Mouse (Mus musculus): ENCODE results near the gene Notch2. TPM values are rescaled to one million over a fixed set of nuclear protein-coding genes. Genes with fewer than 3 reads are reported as not detected.

Gene Notch2
- polyA plus RNA-seq, 1 experiment: 6.6 TPM

DNA sequence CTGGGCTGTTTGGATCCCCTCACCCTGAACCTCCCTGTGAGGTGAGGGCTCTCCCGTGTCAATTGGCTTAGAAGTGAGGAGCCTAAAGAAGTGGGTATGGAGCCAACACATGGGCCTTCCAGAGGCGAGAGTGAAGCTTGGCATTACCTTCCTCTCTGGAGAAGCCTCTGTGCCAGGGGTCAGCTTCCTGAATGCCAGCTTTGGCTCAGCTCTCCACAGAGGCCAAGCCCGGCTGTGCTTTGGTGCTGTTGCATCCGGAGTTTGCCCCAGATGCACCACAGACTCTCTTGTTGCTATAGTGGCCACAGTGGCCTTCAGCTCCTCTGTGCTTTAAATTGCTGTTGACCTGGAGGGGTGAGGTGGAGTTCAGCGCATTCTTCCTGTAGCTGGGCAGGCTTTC, 76.4 kb downstream of the Notch2 start:
- no peak overlapping the region for H3K4me3 ChIP-seq (ENCODE audit: low read depth, low read length)
- peaks cover 1% of the 10 kb centered on the region for H3K36me3 ChIP-seq (ENCODE audit: control insufficient read depth, insufficient read depth, low read length)
- H3K27me3 ChIP-seq (ENCODE audit: control insufficient read depth, insufficient read depth, low read length): no peaks in the 10 kb centered on the region
- peaks cover 10% of the 10 kb centered on the region for H3K4me1 ChIP-seq (ENCODE audit: control insufficient read depth, insufficient read depth, insufficient read length, low read length)
- TF ChIP-seq CTCF (IDR thresholded peaks at IDR 0.05; ENCODE audit: extremely low read depth, insufficient read length, insufficient replicate concordance, low read depth, low read length) (no peak), POLR2A (IDR thresholded peaks at IDR 0.05; ENCODE audit: low read depth, low read length) (no peak)
- 73% methylated on average over 5 of the region's 5 CpGs for WGBS
- no peak overlapping the region for H3K27ac ChIP-seq (ENCODE audit: insufficient read depth, low read depth, low read length)

DNA sequence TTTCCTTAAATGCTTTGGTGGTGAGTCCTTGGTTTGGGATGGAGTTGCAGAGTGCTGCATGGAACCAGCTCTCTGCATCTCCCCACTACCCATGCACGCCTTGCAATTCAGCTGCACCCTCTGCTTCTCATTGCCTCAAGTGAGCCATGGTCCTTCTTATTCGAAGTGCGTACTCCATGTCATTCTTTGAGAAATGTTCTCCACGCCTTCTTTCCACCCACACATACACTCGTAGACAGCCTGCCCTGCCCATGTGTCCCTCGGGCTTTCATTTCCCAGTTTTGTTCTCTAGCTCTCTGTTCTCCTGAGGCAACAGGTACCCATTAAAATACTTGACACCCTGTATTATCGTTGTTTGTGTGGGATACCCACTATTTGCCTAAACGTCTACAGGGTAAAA, 76.8 kb downstream of the Notch2 start:
- 84% methylated on average over 8 of the region's 8 CpGs for WGBS
- Histone ChIP-seq H3K27ac (ENCODE audit: insufficient read depth, low read depth, low read length) (no peak overlapping the region), H3K4me1 (ENCODE audit: control insufficient read depth, insufficient read depth, insufficient read length, low read length) (peaks cover 10% of the 10 kb centered on the region)

DNA sequence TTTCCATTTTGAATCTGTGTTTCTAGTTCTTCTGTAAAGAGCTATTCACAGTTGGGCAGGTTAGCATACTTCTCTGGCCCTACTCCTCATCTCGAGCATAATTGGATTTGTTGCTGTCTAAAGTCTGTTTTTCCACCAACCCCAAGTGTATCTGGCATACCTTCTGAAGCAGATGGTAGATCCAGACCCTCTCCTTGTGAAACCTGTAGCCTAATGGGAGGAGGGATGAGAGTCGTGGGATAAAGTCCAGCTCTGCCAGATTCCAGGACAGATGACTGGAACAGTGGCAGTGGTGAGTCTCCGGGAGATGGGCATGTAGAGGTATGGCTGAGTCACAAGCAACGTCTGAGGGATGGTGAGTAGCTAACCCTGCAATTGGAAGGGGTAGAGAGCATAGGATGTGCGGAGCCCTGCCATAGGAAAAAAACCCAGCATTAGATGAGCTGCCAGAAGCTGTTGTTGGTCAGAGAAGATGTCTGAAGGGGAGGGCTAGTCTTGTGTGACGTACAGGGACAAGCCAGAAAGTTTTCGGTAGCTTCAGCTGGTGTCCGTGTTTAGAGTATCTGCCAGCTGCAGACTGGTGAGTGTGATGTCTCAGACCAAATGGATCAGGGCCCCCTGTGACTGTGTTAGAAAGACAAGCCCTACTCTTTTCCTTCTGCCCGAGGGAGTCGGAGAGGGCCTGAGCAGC, 79.5 kb downstream of the Notch2 start:
- no peak overlapping the region for H3K4me3 ChIP-seq (ENCODE audit: low read depth, low read length)
- no peaks in the 10 kb centered on the region for H3K27me3 ChIP-seq (ENCODE audit: control insufficient read depth, insufficient read depth, low read length)
- WGBS: 84% methylated on average over 10 of the region's 10 CpGs
- H3K27ac ChIP-seq (ENCODE audit: insufficient read depth, low read depth, low read length): no peak overlapping the region
- no peaks in the 10 kb centered on the region; the same call in 1 of the 2 replicates for H3K36me3 ChIP-seq (ENCODE audit: control insufficient read depth, insufficient read depth, low read length)
- H3K4me1 ChIP-seq (ENCODE audit: control insufficient read depth, insufficient read depth, insufficient read length, low read length): no peaks in the 10 kb centered on the region
- TF ChIP-seq POLR2A (IDR thresholded peaks at IDR 0.05; ENCODE audit: low read depth, low read length) (no peak), CTCF (IDR thresholded peaks at IDR 0.05; ENCODE audit: extremely low read depth, insufficient read length, insufficient replicate concordance, low read depth, low read length) (no peak)

More for the DNA sequence above, 76.8 kb downstream of the Notch2 start:
- TF ChIP-seq CTCF (IDR thresholded peaks at IDR 0.05; ENCODE audit: extremely low read depth, insufficient read length, insufficient replicate concordance, low read depth, low read length) (no peak), POLR2A (IDR thresholded peaks at IDR 0.05; ENCODE audit: low read depth, low read length) (no peak)
- H3K36me3 ChIP-seq (ENCODE audit: control insufficient read depth, insufficient read depth, low read length): peaks cover 1% of the 10 kb centered on the region
- no peaks in the 10 kb centered on the region for H3K27me3 ChIP-seq (ENCODE audit: control insufficient read depth, insufficient read depth, low read length)
- H3K4me3 ChIP-seq (ENCODE audit: low read depth, low read length): no peak overlapping the region

DNA sequence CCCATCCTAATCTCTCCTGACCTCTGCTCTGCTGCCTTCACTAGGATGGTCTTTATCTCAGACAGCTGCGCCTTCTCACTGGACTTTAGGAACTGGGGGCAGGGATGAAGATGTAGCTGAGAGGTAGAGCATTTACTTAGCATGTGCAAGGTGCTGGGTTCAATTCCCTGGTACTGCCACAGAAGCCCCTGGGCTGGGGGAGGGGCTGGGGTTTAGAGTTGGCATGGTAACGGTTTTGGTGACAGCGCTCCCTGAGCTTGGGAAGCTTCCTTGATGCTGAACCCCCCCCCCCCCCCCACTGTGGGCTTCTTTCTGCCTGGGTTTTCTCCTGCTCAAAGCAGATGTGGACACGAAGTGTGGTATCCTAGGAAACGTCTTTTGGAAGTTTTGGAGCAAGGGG, 80.6 kb downstream of the Notch2 start:
- WGBS: 89% methylated on average over 5 of the region's 5 CpGs
- no peaks in the 10 kb centered on the region for H3K4me1 ChIP-seq (ENCODE audit: control insufficient read depth, insufficient read depth, insufficient read length, low read length)
- H3K27me3 ChIP-seq (ENCODE audit: control insufficient read depth, insufficient read depth, low read length): no peaks in the 10 kb centered on the region
- H3K36me3 ChIP-seq (ENCODE audit: control insufficient read depth, insufficient read depth, low read length): no peaks in the 10 kb centered on the region; the same call in 1 of the 2 replicates
- H3K4me3 ChIP-seq (ENCODE audit: low read depth, low read length): no peak overlapping the region
- H3K27ac ChIP-seq (ENCODE audit: insufficient read depth, low read depth, low read length): no peak overlapping the region
- TF ChIP-seq POLR2A (IDR thresholded peaks at IDR 0.05; ENCODE audit: low read depth, low read length) (no peak), CTCF (IDR thresholded peaks at IDR 0.05; ENCODE audit: extremely low read depth, insufficient read length, insufficient replicate concordance, low read depth, low read length) (no peak)

DNA sequence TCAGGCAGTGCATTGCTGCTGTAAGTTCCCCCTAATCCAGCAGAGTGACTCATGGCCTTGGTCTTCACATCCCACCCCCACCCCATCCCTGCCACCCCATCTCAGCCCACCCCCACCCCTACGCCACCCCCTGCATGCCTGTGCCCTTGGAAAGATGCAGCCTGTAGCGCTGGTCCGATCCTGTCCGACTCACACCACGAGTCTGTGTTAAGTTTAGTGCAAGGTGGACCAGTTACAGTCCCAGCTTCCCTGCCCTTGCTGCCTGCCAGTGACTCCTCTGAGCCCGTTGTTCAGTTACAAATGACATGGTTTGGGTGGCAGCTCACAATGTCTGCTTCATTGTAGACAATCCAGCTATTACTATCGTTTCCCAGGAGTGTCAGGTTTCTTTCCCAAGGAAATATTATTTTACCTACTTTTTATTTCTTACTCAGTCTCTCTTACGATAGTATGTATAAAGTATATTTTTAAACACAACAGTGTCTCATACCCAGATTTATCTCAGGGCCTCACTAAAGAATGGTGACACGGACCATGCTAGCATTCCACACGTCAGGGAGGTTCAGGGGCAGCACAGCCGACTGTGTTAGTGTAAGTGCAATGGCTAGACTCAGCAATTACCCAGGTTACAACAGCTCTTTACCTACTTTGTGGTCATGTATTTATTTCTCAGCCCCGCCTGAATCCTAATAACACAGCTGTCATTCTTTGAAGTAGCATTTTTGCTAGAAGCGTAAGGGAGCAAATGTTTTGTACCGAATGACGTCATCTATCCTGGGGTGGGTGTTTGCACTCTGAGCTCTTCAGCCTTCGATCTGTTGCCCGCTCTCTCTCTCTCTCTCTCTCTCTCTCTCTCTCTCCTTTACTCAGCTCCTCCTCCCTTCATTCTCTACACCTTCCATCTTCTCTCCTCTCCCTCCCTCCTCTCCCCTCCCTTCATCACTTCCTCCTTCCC, 81.6 kb downstream of the Notch2 start:
- no peak for TF ChIP-seq POLR2A (IDR thresholded peaks at IDR 0.05; ENCODE audit: low read depth, low read length)
- TF ChIP-seq CTCF (IDR thresholded peaks at IDR 0.05; ENCODE audit: extremely low read depth, insufficient read length, insufficient replicate concordance, low read depth, low read length): no peak
- Histone ChIP-seq H3K4me3 (ENCODE audit: low read depth, low read length) (no peak overlapping the region), H3K27ac (ENCODE audit: insufficient read depth, low read depth, low read length) (no peak overlapping the region), H3K36me3 (ENCODE audit: control insufficient read depth, insufficient read depth, low read length) (0 out of 2 replicates have a peak, but pooled peaks cover 2% of the 10 kb centered on the region), H3K27me3 (ENCODE audit: control insufficient read depth, insufficient read depth, low read length) (no peaks in the 10 kb centered on the region), H3K4me1 (ENCODE audit: control insufficient read depth, insufficient read depth, insufficient read length, low read length) (no peaks in the 10 kb centered on the region)
- 77% methylated on average over 17 of the region's 17 CpGs for WGBS

DNA sequence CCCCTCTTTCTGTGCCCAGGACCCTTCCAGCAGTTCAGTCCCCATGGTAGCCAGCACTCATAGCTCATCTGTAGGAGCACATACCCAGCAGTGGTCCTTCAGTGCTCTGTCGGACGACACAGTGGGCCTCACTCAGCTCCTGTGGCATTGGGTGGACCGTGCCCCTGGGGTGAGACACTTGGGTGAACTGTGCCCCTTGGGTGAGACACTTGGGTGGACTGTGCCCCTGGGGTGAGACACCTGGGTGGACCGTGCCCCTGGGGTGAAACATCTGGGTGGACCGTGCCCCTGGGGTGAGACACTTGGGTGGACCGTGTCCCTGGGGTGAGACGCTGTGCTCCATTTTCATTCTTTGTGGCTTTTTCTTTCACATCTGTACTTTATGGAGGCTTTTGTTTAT, 83.7 kb downstream of the Notch2 start:
- Histone ChIP-seq H3K4me1 (ENCODE audit: control insufficient read depth, insufficient read depth, insufficient read length, low read length) (no peaks in the 10 kb centered on the region), H3K4me3 (ENCODE audit: low read depth, low read length) (no peak overlapping the region), H3K36me3 (ENCODE audit: control insufficient read depth, insufficient read depth, low read length) (peaks cover 16% of the 10 kb centered on the region), H3K27ac (ENCODE audit: insufficient read depth, low read depth, low read length) (no peak overlapping the region), H3K27me3 (ENCODE audit: control insufficient read depth, insufficient read depth, low read length) (no peaks in the 10 kb centered on the region)
- WGBS: 97% methylated on average over 7 of the region's 7 CpGs
- no peak for TF ChIP-seq POLR2A (IDR thresholded peaks at IDR 0.05; ENCODE audit: low read depth, low read length)
- no peak for TF ChIP-seq CTCF (IDR thresholded peaks at IDR 0.05; ENCODE audit: extremely low read depth, insufficient read length, insufficient replicate concordance, low read depth, low read length)

DNA sequence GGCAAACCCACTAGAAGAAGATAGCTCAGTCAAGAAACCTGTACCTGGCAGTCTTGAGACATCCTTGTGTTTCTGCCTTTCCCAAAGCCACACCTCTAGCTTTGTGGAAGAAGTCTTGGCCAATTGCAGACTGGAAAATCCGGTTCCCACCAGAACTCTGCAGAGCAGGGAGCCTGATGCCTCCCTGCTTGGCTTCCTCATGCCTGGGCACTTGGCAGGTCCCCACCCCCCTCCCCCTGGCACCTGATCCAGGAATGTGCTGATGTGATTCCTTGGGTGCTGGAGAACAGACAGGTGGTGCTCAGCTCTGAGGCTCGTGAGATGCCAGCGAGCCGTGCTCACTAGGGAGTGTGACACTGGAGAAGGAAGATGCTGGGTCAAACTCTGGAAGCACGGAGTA, 85.3 kb downstream of the Notch2 start:
- peaks cover 27% of the 10 kb centered on the region for H3K36me3 ChIP-seq (ENCODE audit: control insufficient read depth, insufficient read depth, low read length)
- TF ChIP-seq POLR2A (IDR thresholded peaks at IDR 0.05; ENCODE audit: low read depth, low read length) (no peak), CTCF (IDR thresholded peaks at IDR 0.05; ENCODE audit: extremely low read depth, insufficient read length, insufficient replicate concordance, low read depth, low read length) (no peak)
- H3K27ac ChIP-seq (ENCODE audit: insufficient read depth, low read depth, low read length): no peak overlapping the region
- no peak overlapping the region for H3K4me3 ChIP-seq (ENCODE audit: low read depth, low read length)
- WGBS: 41% methylated on average over 5 of the region's 5 CpGs
- H3K4me1 ChIP-seq (ENCODE audit: control insufficient read depth, insufficient read depth, insufficient read length, low read length): no peaks in the 10 kb centered on the region
- no peaks in the 10 kb centered on the region for H3K27me3 ChIP-seq (ENCODE audit: control insufficient read depth, insufficient read depth, low read length)
